Comparison of ENCODE assay signal across 22 mouse cellular contexts in genomic region chr13:89423491-89423890, GRCm38 (mm10).
"Had no signal": no experiment of that assay in that cellular context is flagged by ENCODE, and none has a peak within 500 bp of the region (broad histone marks: within the 10 kb centered on the region; RNA-seq: fewer than 3 reads in every experiment).

No protein-coding gene starts in this region.

- H3K36me3 ChIP-seq: limb, embryonic 12.5 days; limb, embryonic 15.5 days; neural tube, embryonic 12.5 days; neural tube, embryonic 15.5 days; stomach, embryonic 15.5 days had no signal

- H3K9me3 ChIP-seq: limb, embryonic 12.5 days; limb, embryonic 15.5 days; megakaryocyte, embryonic 14.5 days; neural tube, embryonic 12.5 days; neural tube, embryonic 15.5 days; stomach, embryonic 15.5 days had no signal

- H3K27me3 ChIP-seq: limb, embryonic 12.5 days; limb, embryonic 15.5 days; megakaryocyte, embryonic 14.5 days; neural tube, embryonic 12.5 days; neural tube, embryonic 15.5 days; stomach, embryonic 15.5 days had no signal

- H3K4me3 ChIP-seq: limb, embryonic 12.5 days; limb, embryonic 15.5 days; megakaryocyte, embryonic 14.5 days; neural tube, embryonic 12.5 days; neural tube, embryonic 15.5 days; stomach, embryonic 15.5 days had no signal

- H3K4me2 ChIP-seq: limb, embryonic 12.5 days; limb, embryonic 15.5 days; liver, embryonic 11.5 days; lung, embryonic 14.5 days; midbrain, embryonic 11.5 days; neural tube, embryonic 12.5 days; neural tube, embryonic 15.5 days; stomach, embryonic 15.5 days had no signal

- H3K9ac ChIP-seq: limb, embryonic 12.5 days; limb, embryonic 15.5 days; liver, embryonic 14.5 days; liver, postnatal 0 days; lung, embryonic 14.5 days; neural tube, embryonic 12.5 days; neural tube, embryonic 15.5 days; stomach, embryonic 15.5 days had no signal

- H3K27ac ChIP-seq: limb, embryonic 12.5 days; limb, embryonic 15.5 days; liver, embryonic 14.5 days; neural tube, embryonic 12.5 days; neural tube, embryonic 15.5 days; stomach, embryonic 15.5 days had no signal

- DNase-seq: kidney, postnatal 10 days; kidney, postnatal 4 days; left cerebral cortex, postnatal 4 days; liver, postnatal 0 days; lung, embryonic 14.5 days; lung, postnatal 36 days; midbrain, embryonic 14.5 days; right cerebral cortex, adult 18-20 months; right cerebral cortex, postnatal 14 days; right cerebral cortex, postnatal 4 days; spleen, adult 18-20 months; thymus, postnatal 25 days had no signal

- ATAC-seq: liver, postnatal 0 days; lung, postnatal 0 days had no signal

- H3K4me1 ChIP-seq: limb, embryonic 12.5 days; limb, embryonic 15.5 days; neural tube, embryonic 12.5 days; neural tube, embryonic 15.5 days; stomach, embryonic 15.5 days had no signal
